Mouse (Mus musculus) small intestine, adult 2 months (tissue): Measurements from ENCODE around the gene Cnbp.

Experiments used
- CTCF ChIP-seq: fragments of 200-500 bp; IDR thresholded peaks from 2 replicates; pipeline ENCODE4 v1.5.1; 2012; ENCODE audit warnings: low read depth, mild to moderate bottlenecking, control low read depth, inconsistent platforms, low read length, moderate library complexity, mixed read lengths; ENCODE audit not compliant: insufficient replicate concordance, insufficient read length; ENCODE audit errors: extremely low read depth
- POLR2A ChIP-seq: fragments of 200-500 bp; IDR thresholded peaks from 2 replicates; pipeline ENCODE4 v1.6.1; 2012; ENCODE audit warnings: low read depth, mild to moderate bottlenecking, control low read depth, inconsistent platforms, low read length, moderate library complexity

GRCm38 (mm10) chr6:87873104-87873503 is 22.2 kb upstream of the Cnbp start:
- TF ChIP-seq POLR2A, result no peak
- TF ChIP-seq CTCF, result no peak
